Mouse (Mus musculus) large intestine, adult 2 months (tissue): ENCODE results near the gene Rnf126. TPM values are rescaled to one million over a fixed set of nuclear protein-coding genes. Genes with fewer than 3 reads are reported as not detected.

Experiments
- DNase-seq: peaks from one replicate; pipeline ENCODE4 v3.0.0-alpha.2; 2012; ENCODE audit warnings: low read depth, low spot score
- WGBS: fragments of 180-500 bp; shearing (Covaris S2); methylation state at CpG from one replicate; pipeline ENCODE4 v1.1.7; 2018; 5-methylcytosine and 5-hydroxymethylcytosine counted together
- polyA plus RNA-seq: library from polyadenylated mRNA; depleted of rRNA; stranded (reverse); fragments of >200 nt; gene quantifications from 2 replicates; pipeline ENCODE4 v1.2.3, GENCODE M21; 2012

The Rnf126 gene
- polyA plus RNA-seq, 1 experiment, result 119 TPM

GRCm38 (mm10) chr10:79793738-79794490 is 27.2 kb upstream of the Rnf126 start:
- no peak for DNase-seq
- WGBS, result 14% methylated on average over 38 of the region's 38 CpGs

- 6% methylated on average over 51 of the region's 51 CpGs for WGBS
These were observed 26.4 kb upstream of the Rnf126 start, which contains the start of gene Palm for GRCm38 (mm10) chr10:79793051-79793737. TSS of gene Palm (plus strand) at chr10:79793572.

GRCm38 (mm10) chr10:79792339-79793040 is 25.7 kb upstream of the Rnf126 start:
- no peak for DNase-seq
- WGBS, result 88% methylated on average over 5 of the region's 5 CpGs

More at GRCm38 (mm10) chr10:79793051-79793737, 26.4 kb upstream of the Rnf126 start, which contains the start of gene Palm:
- no peak for DNase-seq

DNA sequence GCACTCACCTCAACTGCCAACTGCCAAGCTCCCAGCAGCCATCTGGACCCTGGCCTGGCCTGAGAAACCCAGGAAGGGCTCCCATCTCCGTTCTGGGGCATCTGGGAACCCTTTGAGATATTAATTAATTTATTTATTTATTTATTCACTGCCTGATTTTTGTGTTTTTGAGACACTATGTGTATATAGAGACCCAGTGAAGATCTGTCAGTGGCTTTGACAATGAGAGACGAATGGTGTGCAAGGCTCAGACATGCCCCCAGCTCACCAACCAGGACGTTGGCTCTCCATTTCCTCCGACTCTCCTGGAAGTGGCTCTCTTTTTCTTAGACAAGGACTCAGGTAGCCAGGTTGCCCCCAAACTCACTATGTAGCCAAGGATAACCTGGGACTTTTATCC is 24.1 kb upstream of the Rnf126 start, which contains the start of gene Prss57:
Prss57 (minus strand) TSS at position 101 of the 400 bp plus-strand sequence.
- 92% methylated on average over 4 of the region's 4 CpGs for WGBS
- DNase-seq, result no peak

GRCm38 (mm10) chr10:79789581-79789980 is 22.8 kb upstream of the Rnf126 start:
- 51% methylated on average over 2 of the region's 2 CpGs for WGBS
- DNase-seq, result no peak

- no peak for DNase-seq
- 36% methylated on average over 7 of the region's 7 CpGs for WGBS
These were observed 21.8 kb upstream of the Rnf126 start for GRCm38 (mm10) chr10:79788386-79789158.

DNA sequence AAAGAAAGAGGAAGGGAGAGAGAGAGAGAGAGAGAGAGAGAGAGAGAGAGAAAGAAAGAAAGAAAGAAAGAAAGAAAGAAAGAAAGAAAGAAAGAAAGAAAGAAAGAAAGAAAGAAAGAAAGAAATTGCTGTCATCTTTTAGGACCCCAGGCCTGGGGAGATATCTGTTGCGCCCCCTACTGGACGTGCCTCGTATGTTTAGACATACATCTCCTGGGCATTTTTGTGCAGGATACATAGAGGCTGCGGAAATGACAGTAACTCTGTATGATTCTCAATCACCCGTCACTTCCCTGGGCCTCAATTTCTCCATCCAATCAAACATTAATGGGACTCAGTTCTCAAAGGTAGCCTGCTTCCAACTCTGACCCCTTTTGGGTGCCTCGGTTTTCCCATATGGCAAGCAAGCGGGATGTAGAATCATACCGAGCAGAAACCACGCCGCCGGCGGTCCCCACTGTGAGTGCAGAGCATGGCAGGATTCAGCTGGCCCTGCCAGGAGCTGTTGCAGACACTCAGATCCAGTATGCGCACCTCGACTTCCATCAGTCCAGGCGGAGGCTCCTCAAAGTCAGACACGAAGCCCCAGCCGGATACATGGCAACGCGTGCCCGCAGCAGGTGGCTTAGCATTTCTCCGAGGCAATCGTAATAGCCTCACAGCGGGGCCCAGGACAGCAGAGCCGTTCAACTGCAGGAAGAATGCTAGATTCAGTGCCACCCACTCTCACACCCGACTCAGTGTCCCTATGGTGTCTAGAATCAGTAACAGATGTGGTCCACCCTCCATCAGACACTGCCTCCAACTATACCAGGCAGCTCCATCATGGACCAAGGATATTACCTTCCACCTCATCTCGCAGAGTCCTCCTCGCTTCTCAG is 17.4 kb upstream of the Rnf126 start:
- 63% methylated on average over 27 of the region's 27 CpGs for WGBS
- no peak for DNase-seq

GRCm38 (mm10) chr10:79783050-79783449 is 16.3 kb upstream of the Rnf126 start:
- no peak for DNase-seq
- 60% methylated on average over 7 of the region's 7 CpGs for whole genome bisulfite sequencing

GRCm38 (mm10) chr10:79781956-79782355 is 15.2 kb upstream of the Rnf126 start:
- DNase-seq, result no peak
- 71% methylated on average over 5 of the region's 5 CpGs for WGBS

DNA sequence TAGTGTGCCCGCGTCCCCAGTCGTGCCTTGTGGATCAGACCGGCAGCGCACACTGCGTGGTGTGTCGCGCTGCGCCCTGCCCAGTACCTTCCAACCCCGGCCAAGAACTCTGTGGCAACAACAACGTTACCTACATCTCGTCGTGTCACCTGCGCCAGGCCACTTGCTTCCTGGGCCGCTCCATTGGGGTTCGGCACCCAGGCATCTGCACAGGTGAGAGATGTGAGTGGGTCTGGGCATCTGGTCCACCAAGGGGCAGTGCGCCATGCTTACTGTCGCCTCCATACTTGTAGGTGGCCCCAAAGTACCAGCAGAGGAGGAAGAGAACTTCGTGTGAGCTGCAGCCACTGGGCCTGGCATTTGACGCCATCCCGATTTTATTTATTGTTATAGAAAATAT is 14.4 kb upstream of the Rnf126 start:
- 28% methylated on average over 21 of the region's 21 CpGs for WGBS
- no peak for DNase-seq

GRCm38 (mm10) chr10:79780664-79781015 is 13.9 kb upstream of the Rnf126 start:
- WGBS, result under 1% methylated on average over 13 of the region's 13 CpGs

GRCm38 (mm10) chr10:79779784-79780663 is 13.3 kb upstream of the Rnf126 start:
- DNase-seq, result peak; percentile 98
- WGBS, result 1% methylated on average over 55 of the region's 55 CpGs

More at GRCm38 (mm10) chr10:79780664-79781015, 13.9 kb upstream of the Rnf126 start:
- DNase-seq, result no peak

GRCm38 (mm10) chr10:79779193-79779592 is 12.4 kb upstream of the Rnf126 start:
- no peak for DNase-seq
- 47% methylated on average over 2 of the region's 2 CpGs for WGBS

GRCm38 (mm10) chr10:79778006-79778405 is 11.3 kb upstream of the Rnf126 start:
- 19% methylated on average over 15 of the region's 15 CpGs for WGBS
- DNase-seq, result no peak

DNA sequence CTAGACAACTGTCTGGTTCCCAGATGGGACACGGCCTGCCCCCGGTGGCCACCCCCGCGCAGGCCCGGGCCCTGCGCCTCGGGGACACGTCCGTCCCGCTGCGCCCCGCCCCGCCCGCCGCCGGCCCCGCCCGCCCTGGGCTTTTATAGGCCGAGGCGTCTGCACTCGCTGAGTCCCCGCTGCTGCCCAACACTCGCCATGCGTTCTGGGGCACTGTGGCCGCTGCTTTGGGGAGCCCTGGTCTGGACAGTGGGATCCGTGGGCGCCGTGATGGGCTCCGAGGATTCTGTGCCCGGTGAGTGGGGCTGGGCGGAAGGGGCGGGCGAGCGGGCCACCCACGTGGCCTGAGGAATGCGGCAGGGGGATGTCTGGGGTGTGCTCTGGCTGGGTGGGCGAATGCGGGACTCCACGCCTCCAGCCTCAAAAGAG is 10.4 kb upstream of the Rnf126 start, which contains the start of gene Fstl3:
Fstl3 (plus strand) TSS at position 170 of the 429 bp plus-strand sequence.
- DNase-seq, result no peak
- WGBS, result 3% methylated on average over 39 of the region's 39 CpGs

DNA sequence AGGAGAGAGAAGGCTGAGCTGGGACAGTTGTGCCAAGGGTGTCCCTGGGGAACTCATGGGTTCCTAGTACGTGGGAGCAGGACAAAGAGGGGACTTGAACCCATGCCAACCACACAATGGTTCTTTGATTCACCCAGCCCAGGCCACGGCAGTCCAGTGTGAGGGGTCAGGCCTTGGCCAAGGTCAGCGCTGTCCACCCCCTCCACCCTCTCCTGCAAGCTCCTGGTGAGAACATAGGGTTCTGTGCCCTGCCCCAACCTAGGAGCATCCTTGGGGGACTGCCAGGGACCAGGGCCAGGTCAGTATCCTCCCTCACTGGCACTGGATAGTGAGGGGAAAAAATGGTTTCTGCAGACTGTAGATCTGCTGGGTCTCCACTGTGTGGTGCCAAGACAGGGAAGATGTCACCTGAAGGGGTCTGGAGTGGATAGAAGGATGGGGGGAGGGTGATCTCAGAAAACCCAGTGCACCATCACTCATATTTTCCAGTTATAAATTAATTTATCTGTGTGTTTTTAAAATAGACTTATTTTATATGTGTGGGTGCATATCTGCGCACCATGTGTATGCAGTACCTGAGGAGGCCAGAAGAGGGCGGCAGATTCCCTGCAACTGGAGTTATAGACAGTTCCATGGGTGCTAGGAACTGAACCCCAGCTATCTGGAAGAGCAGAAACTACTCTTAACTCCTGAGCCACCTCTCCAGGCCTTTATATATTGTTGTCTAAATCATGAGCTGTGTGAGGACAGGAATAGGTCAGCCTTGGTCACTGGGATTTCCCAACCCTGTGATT is 7.9 kb upstream of the Rnf126 start:
- 72% methylated on average over 5 of the region's 5 CpGs for WGBS
- no peak for DNase-seq

DNA sequence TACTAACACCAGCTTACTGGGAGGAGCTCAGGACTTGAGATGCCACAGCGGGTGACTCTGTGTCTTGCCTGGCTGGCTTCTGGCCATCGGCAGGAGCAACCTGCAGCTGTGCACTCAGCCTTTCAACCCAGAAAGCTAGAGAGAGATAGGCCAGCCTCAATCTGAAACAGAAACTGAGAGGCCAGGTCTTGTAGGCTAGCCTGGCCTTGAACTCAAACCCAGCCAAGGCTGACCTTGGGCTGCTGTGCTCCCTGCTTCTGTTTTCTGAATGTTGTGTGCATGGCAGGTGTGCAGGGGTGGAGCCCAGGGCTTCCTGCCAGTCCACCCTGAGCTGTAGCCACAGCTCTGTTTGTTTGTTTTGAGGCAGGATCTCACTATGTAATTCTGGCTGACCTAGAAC is 6.5 kb upstream of the Rnf126 start:
- 57% methylated on average over 2 of the region's 2 CpGs for WGBS
- DNase-seq, result no peak
